Mouse (Mus musculus): ENCODE data around the gene Lrp2. TPM values are rescaled to one million over a fixed set of nuclear protein-coding genes. Genes with fewer than 3 reads are reported as not detected.

The Lrp2 gene
- polyA plus RNA-seq, 1 experiment = 0.50 TPM

DNA sequence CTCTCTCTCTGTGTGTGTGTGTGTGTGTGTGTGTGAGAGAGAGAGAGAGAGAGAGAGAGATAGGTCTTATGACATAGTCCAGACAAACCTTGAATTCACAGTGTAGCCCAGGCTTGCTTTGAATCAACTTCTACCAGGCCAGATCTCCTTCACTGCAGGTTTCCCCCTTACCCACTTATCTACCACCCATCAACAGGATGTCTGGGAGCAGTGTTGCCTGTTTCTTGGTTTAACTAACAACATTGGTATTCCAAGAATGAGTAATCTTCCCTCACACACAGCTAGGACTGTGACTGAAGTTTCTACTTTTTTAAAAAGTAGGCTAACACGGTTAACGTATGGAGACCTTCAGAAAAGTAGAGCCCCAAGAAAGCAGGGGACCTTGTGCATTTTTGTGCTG lies 209.1 kb downstream of the Lrp2 start:
- Histone ChIP-seq H3K36me3 (ENCODE audit: control insufficient read depth, insufficient read depth, low read length) (no peaks in the 10 kb centered on the region), H3K4me1 (replicated peaks; ENCODE audit: control insufficient read depth, insufficient read depth, low read length) (0 out of 2 replicates have a peak, but pooled peaks cover 2% of the 10 kb centered on the region), H3K27ac (ENCODE audit: control insufficient read depth, insufficient read depth, low read length) (no peak overlapping the region), H3K4me3 (ENCODE audit: control insufficient read depth, insufficient read depth, low read length) (no peak overlapping the region), H3K27me3 (ENCODE audit: control insufficient read depth, insufficient read depth, low read length) (no peaks in the 10 kb centered on the region)
- 94% methylated on average over 2 of the region's 2 CpGs for WGBS
- TF ChIP-seq POLR2A (IDR thresholded peaks at IDR 0.05; ENCODE audit: control insufficient read depth, extremely low read depth, insufficient read depth, low read length, poor library complexity) = no peak
- TF ChIP-seq CTCF (IDR thresholded peaks at IDR 0.05; ENCODE audit: borderline replicate concordance, control insufficient read depth, extremely low read depth, insufficient read depth, low read length, poor library complexity) = no peak
- no peak for DNase-seq

Other genes with a start within 250 kb of the Lrp2 start
- 0.03 and 0.46 TPM in 2 replicates for gene Abcb11, start 243.4 kb downstream of the Lrp2 start, polyA plus RNA-seq (2012; rRNA removed)
- gene Dhrs9, start 205.6 kb downstream of the Lrp2 start, polyA plus RNA-seq (2012; rRNA removed) = 0.22 and 0.33 TPM in 2 replicates
- 0.39 and 0.45 TPM in 2 replicates for gene Bbs5, start 61.1 kb upstream of the Lrp2 start, polyA plus RNA-seq (2012; rRNA removed)
- gene Klhl41, start 84.1 kb upstream of the Lrp2 start, polyA plus RNA-seq (2012; rRNA removed) = 0.43 TPM in 1 of 2 replicates, not detected in the other
- 5.4 and 5.9 TPM in 2 replicates for gene Fastkd1, start 127.5 kb upstream of the Lrp2 start, polyA plus RNA-seq (2012; rRNA removed)
- 2.2 and 2.7 TPM in 2 replicates for gene Ppig, start 136.5 kb upstream of the Lrp2 start, polyA plus RNA-seq (2012; rRNA removed)
- gene Ccdc173, start 203.5 kb upstream of the Lrp2 start, polyA plus RNA-seq (2012; rRNA removed) = 0.26 and 0.43 TPM in 2 replicates
- 87.1 and 106 TPM in 2 replicates for gene Phospho2, start 203.6 kb upstream of the Lrp2 start, polyA plus RNA-seq (2012; rRNA removed)
- gene Klhl23, start 235.9 kb upstream of the Lrp2 start, polyA plus RNA-seq (2012; rRNA removed) = 2.5 and 3.4 TPM in 2 replicates